Comparison of ENCODE assay signal across 16 mouse cellular contexts in the genomic region with DNA sequence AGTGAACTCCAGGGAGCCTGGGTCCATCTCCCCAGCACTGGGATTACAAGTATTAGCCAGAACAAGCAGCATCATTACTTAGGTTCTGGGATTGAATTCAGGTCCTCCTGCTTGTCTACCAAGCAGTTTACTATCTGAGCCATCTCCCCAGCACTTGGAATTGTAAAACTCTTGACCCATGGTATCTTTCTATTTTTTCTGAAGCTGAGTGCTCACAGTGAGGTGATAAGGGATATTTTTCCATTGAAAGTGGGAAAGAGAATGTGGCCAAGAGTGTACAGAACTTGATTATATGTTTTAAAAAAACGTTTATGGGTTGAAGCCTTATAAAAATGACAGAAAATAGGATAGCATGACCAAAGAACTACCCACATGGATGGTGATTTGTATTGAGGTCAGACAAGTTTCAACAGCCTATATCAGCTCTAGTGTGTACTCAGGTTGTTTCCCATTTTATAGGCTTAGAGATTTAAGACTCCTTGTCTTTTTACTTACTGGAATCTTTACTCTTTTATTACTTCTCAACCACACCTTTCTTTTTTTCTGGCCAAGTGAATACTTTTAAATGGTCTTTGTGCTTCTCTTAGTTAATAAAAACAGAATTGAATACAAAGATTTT.
"Had no signal": no experiment of that assay in that cellular context is flagged by ENCODE, and none has a peak within 500 bp of the region (broad histone marks: within the 10 kb centered on the region; RNA-seq: fewer than 3 reads in every experiment).

No protein-coding gene starts in this region.

- H3K36me3 ChIP-seq: neural tube, embryonic 13.5 days; neural tube, embryonic 15.5 days; stomach, embryonic 15.5 days had no signal

- H3K27me3 ChIP-seq: stomach, embryonic 15.5 days had no signal

- H3K4me1 ChIP-seq: neural tube, embryonic 13.5 days; neural tube, embryonic 15.5 days; stomach, embryonic 15.5 days had no signal

- DNase-seq: retina, postnatal 1 day; right cerebral cortex, adult 18-20 months; right cerebral cortex, postnatal 14 days; right cerebral cortex, postnatal 25 days; right cerebral cortex, postnatal 4 days; spleen, adult 18-20 months; thymus, adult 18-20 months; thymus, adult 2 months; thymus, postnatal 14 days; thymus, postnatal 25 days; thymus, postnatal 36 days; thymus, postnatal 4 days had no signal

- H3K4me3 ChIP-seq: neural tube, embryonic 13.5 days; neural tube, embryonic 15.5 days; stomach, embryonic 15.5 days had no signal

- H3K9ac ChIP-seq: neural tube, embryonic 13.5 days; neural tube, embryonic 15.5 days; stomach, embryonic 15.5 days had no signal

- H3K9me3 ChIP-seq: neural tube, embryonic 13.5 days; neural tube, embryonic 15.5 days; stomach, embryonic 15.5 days had no signal

- H3K4me2 ChIP-seq: neural tube, embryonic 13.5 days; neural tube, embryonic 15.5 days; stomach, embryonic 15.5 days had no signal

- H3K27ac ChIP-seq: neural tube, embryonic 13.5 days; neural tube, embryonic 15.5 days; stomach, embryonic 15.5 days; stomach, postnatal 0 days had no signal
